Mouse (Mus musculus): Measurements from ENCODE around the gene Ddhd1.

DNA sequence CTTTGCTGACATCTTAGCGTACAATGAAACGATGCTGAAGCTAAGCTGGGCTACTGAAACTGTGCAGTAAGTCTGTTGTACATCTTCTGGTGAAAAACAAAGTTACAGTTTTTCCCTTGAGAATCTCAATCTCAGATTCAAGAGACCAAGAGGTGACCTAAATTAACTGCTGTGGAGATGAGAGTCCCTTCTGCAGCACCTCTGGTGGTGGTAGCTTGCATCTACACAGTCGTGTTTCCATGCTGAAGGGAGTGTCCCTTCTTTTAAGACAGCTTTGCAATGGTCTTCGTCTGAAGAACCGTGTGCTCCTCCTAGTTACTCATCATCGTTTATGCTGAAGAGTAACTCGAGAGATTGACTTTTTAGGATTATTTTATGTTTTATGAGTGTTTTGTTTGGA is 46.3 kb downstream of the Ddhd1 start:
- no peak for TF ChIP-seq CTCF (IDR thresholded peaks at IDR 0.05; ENCODE audit: insufficient read depth, low read length)
- no peak for TF ChIP-seq POLR2A (IDR thresholded peaks at IDR 0.05; ENCODE audit: borderline replicate concordance, extremely low read depth, low read depth, low read length)
